Mouse (Mus musculus) urinary bladder, postnatal 10 days (tissue): ENCODE data around the gene Ajm1.

Experiments
- DNase-seq: peaks from one replicate; pipeline ENCODE4 v3.0.0; 2022; ENCODE audit warnings: low spot score

Ajm1 gene

GRCm38 (mm10) chr2:25526510-25527302 lies 54.9 kb downstream of the Ajm1 start:
- no peak for DNase-seq
